Mouse (Mus musculus): Measurements from ENCODE around the gene Uxs1.

Uxs1 gene

GRCm38 (mm10) chr1:43722459-43722858, 105.1 kb downstream of the Uxs1 start:
- no peak for DNase-seq (ENCODE audit: low spot score in 2 of 2)

- no peak for DNase-seq (ENCODE audit: low spot score in 2 of 2)
Measured at GRCm38 (mm10) chr1:43718793-43719192, 108.8 kb downstream of the Uxs1 start.

- DNase-seq (ENCODE audit: low spot score in 2 of 2) = no peak
Measured at GRCm38 (mm10) chr1:43717967-43718366, 109.6 kb downstream of the Uxs1 start.

GRCm38 (mm10) chr1:43714841-43715240, 112.8 kb downstream of the Uxs1 start:
- DNase-seq (ENCODE audit: low spot score in 2 of 2) = no peak

GRCm38 (mm10) chr1:43698577-43699000, 129.0 kb downstream of the Uxs1 start:
- no peak for DNase-seq (ENCODE audit: low spot score in 2 of 2)
